ENCODE assay signal across 9 mouse cellular contexts in the genomic region with DNA sequence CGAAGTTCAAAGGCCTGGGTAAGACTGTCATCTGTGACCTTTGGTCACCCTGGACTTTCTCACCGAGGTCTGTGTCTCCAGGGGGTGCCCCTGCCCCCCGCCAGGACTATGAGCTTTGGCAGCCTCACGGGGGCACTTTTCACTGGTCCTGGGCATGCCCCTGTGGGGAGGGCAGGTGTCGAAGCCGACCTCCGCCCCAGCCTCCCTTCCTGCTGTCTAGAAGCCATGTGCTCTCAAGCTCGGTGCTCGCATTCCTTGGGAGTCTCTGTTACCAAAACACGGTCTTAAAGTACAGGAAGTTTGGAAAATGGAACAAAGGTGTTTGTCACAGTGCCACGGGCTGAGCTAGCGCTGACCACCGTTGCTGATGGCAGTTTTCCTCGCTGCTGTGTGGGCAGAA. TPM values are rescaled to one million over a fixed set of nuclear protein-coding genes. Genes with fewer than 3 reads are reported as not detected.
DNase-seq lines count a peak whose midpoint lies in the region; ATAC-seq and TF ChIP-seq lines count a peak whose summit lies in the region.
"Had no signal": no experiment of that assay in that cellular context is flagged by ENCODE, and none has a peak within 500 bp of the region (broad histone marks: within the 10 kb centered on the region; RNA-seq: fewer than 3 reads in every experiment).

No protein-coding gene starts in this region.

- no peak overlapping the region for H3K4me3 ChIP-seq in cortical plate, adult 2 months (ENCODE audit: insufficient read depth, low read length)
- no peak overlapping the region for H3K4me3 ChIP-seq in hindbrain, embryonic 15.5 days
- H3K4me3 ChIP-seq in lung, postnatal 0 days (ENCODE audit: low read depth, low read length) = no peak overlapping the region
- H3K4me3 ChIP-seq: liver, embryonic 13.5 days had no signal

- TF ChIP-seq CTCF in cortical plate, adult 2 months (IDR thresholded peaks at IDR 0.05; ENCODE audit: extremely low read depth, insufficient read depth, low read length) = no peak
- TF ChIP-seq CTCF in lung, postnatal 0 days (IDR thresholded peaks at IDR 0.05) = no peak

- peak; percentile 26 for DNase-seq in cerebellum, adult 11 months
- DNase-seq in cerebellum, adult 18-20 months = no peak
- peak; percentile 39 for DNase-seq in lung, postnatal 0 days (ENCODE audit: low spot score)
- DNase-seq in gastrocnemius, adult 18-20 months (ENCODE audit: low spot score) = no peak
- DNase-seq in frontal cortex, postnatal 14 days (ENCODE audit: low spot score in 2 of 2) = no peak
- DNase-seq: liver, embryonic 13.5 days had no signal

- no peak for ATAC-seq in hindbrain, embryonic 15.5 days (ENCODE audit: low FRiP score, low read depth)
- ATAC-seq in lung, postnatal 0 days = no peak
- ATAC-seq in erythroid progenitor cell, adult 5-6 weeks (replicated peaks; ENCODE audit: low FRiP score, poor library complexity, severe bottlenecking) = no peak

- TF ChIP-seq POLR2A in cortical plate, adult 2 months (IDR thresholded peaks at IDR 0.05; ENCODE audit: extremely low read depth, insufficient read depth, low read length) = no peak

- no peak overlapping the region for H3K9ac ChIP-seq in hindbrain, embryonic 15.5 days
- no peak overlapping the region for H3K9ac ChIP-seq in lung, postnatal 0 days (replicated peaks; ENCODE audit: low read depth)
- H3K9ac ChIP-seq: liver, embryonic 13.5 days had no signal

- no peak overlapping the region for H3K4me2 ChIP-seq in hindbrain, embryonic 15.5 days
- no peak overlapping the region for H3K4me2 ChIP-seq in lung, postnatal 0 days (replicated peaks; ENCODE audit: low read depth, low read length)
- H3K4me2 ChIP-seq: liver, embryonic 13.5 days had no signal

- no peaks in the 10 kb centered on the region for H3K9me3 ChIP-seq in hindbrain, embryonic 15.5 days
- H3K9me3 ChIP-seq in lung, postnatal 0 days (ENCODE audit: low read length) = no peaks in the 10 kb centered on the region
- H3K9me3 ChIP-seq: liver, embryonic 13.5 days had no signal

- WGBS in hindbrain, embryonic 15.5 days = 44% methylated on average over 14 of the region's 14 CpGs
- 29% methylated on average over 14 of the region's 14 CpGs for WGBS in lung, postnatal 0 days

- H3K27me3 ChIP-seq in hindbrain, embryonic 15.5 days = no peaks in the 10 kb centered on the region
- H3K27me3 ChIP-seq in lung, postnatal 0 days (replicated peaks; ENCODE audit: insufficient read depth, low read length) = no peaks in the 10 kb centered on the region

- H3K27ac ChIP-seq in cortical plate, adult 2 months (ENCODE audit: insufficient read depth, low read length) = peak overlapping the region; percentile 72
- H3K27ac ChIP-seq in hindbrain, embryonic 15.5 days (replicated peaks) = peak overlapping the region; percentile 99
- no peak overlapping the region for H3K27ac ChIP-seq in lung, postnatal 0 days (ENCODE audit: low read length)
- H3K27ac ChIP-seq: liver, embryonic 13.5 days had no signal

- no peaks in the 10 kb centered on the region for H3K36me3 ChIP-seq in hindbrain, embryonic 15.5 days
- no peaks in the 10 kb centered on the region for H3K36me3 ChIP-seq in lung, postnatal 0 days (ENCODE audit: insufficient read depth, low read length)
- H3K36me3 ChIP-seq: liver, embryonic 13.5 days had no signal

- TF ChIP-seq EP300 in lung, postnatal 0 days (IDR thresholded peaks at IDR 0.05) = no peak

- peaks cover 11% of the 10 kb centered on the region for H3K4me1 ChIP-seq in cortical plate, adult 2 months (ENCODE audit: control insufficient read depth, insufficient read depth, low read length)
- peaks cover 42% of the 10 kb centered on the region for H3K4me1 ChIP-seq in hindbrain, embryonic 15.5 days (replicated peaks)
- peaks cover 5% of the 10 kb centered on the region; the same call in 1 of the 2 replicates for H3K4me1 ChIP-seq in lung, postnatal 0 days (ENCODE audit: insufficient read depth, low read depth, low read length)

RNA-seq across cellular contexts. Expression of gene Tob1, which starts 52.7 kb away (rescaled TPM):
- polyA plus RNA-seq in cortical plate, adult 2 months (2012; rRNA removed) = 31.6 and 33.8 TPM in 2 replicates
- 32.8 and 35.6 TPM in 2 replicates for polyA plus RNA-seq in hindbrain, embryonic 15.5 days (2015; fragmentation: Nextera tagmentation; extraction: Ambion mirVana)
- polyA plus RNA-seq in lung, postnatal 0 days (2015; fragmentation: Nextera tagmentation; extraction: Ambion mirVana) = 43.9 and 46.0 TPM in 2 replicates
- total RNA-seq in gastrocnemius, adult 18-20 months (2021) = 100 to 1,000 TPM; 215 to 238 TPM
- 8.6 and 11.3 TPM in 2 replicates for total RNA-seq in erythroid progenitor cell, adult 5-6 weeks (2015; ENCODE audit: low replicate concordance)
- 6.8 and 8.5 TPM in 2 replicates for total RNA-seq in erythroid progenitor cell, adult 5-6 weeks (2017; ENCODE audit: low replicate concordance)

Comparison
In these comparisons a context has a peak if more than half of its experiments do, and no peak if none do; other contexts are left out.
1. DNase-seq: peak in cerebellum, adult 11 months (single experiment) and lung, postnatal 0 days (single experiment); none in cerebellum, adult 18-20 months (0 of 2), gastrocnemius, adult 18-20 months (single experiment) and frontal cortex, postnatal 14 days (0 of 2).